ENCODE assay signal across 13 mouse cellular contexts in genomic region chr7:98867794-98868150, GRCm38 (mm10).
"Had no signal": no experiment of that assay in that cellular context is flagged by ENCODE, and none has a peak within 500 bp of the region (broad histone marks: within the 10 kb centered on the region; RNA-seq: fewer than 3 reads in every experiment).

No protein-coding gene starts in this region.

- H3K27me3 ChIP-seq: stomach, embryonic 15.5 days had no signal

- H3K36me3 ChIP-seq: limb, embryonic 12.5 days; stomach, embryonic 15.5 days had no signal

- H3K9me3 ChIP-seq: limb, embryonic 12.5 days; stomach, embryonic 15.5 days had no signal

- H3K27ac ChIP-seq: kidney, postnatal 0 days; limb, embryonic 12.5 days; liver, embryonic 14.5 days; stomach, embryonic 15.5 days had no signal

- ATAC-seq: midbrain, embryonic 16.5 days had no signal

- H3K9ac ChIP-seq: limb, embryonic 12.5 days; liver, embryonic 14.5 days; stomach, embryonic 15.5 days had no signal

- DNase-seq: kidney, adult 9 months; layer of hippocampus, adult 9-11 months; layer of hippocampus, postnatal 36 days; lung, adult 18-20 months; right cerebral cortex, postnatal 14 days; thymus, adult 2 months; thymus, postnatal 25 days had no signal

- H3K4me2 ChIP-seq: limb, embryonic 12.5 days; midbrain, embryonic 11.5 days had no signal

- H3K4me3 ChIP-seq: limb, embryonic 12.5 days; stomach, embryonic 15.5 days had no signal
